Mouse (Mus musculus): ENCODE results near the gene Zfp217. TPM values are rescaled to one million over a fixed set of nuclear protein-coding genes. Genes with fewer than 3 reads are reported as not detected.

Zfp217 gene
- polyA plus RNA-seq, 1 experiment from 2014 or later, result 4.4 TPM

- H3K9ac ChIP-seq (replicated peaks; ENCODE audit: low read length), result peak overlapping the region; percentile 99
- H3K4me1 ChIP-seq (ENCODE audit: insufficient read depth, low read length), result peaks cover 56% of the 10 kb centered on the region
- under 1% methylated on average over 48 of the region's 48 CpGs for whole genome bisulfite sequencing
- no peaks in the 10 kb centered on the region for H3K36me3 ChIP-seq (ENCODE audit: insufficient read depth, low read length)
- H3K4me3 ChIP-seq (ENCODE audit: low read length), result peak overlapping the region; percentile 90
- ATAC-seq (ENCODE audit: low FRiP score, low TSS enrichment), result peak; percentile 54
- no peaks in the 10 kb centered on the region for H3K27me3 ChIP-seq (ENCODE audit: insufficient read depth, low read length)
- peak overlapping the region; percentile 95 for H3K27ac ChIP-seq (ENCODE audit: low read length)
- peak overlapping the region; percentile 70 for H3K4me2 ChIP-seq (replicated peaks; ENCODE audit: low read depth, low read length)
- no peaks in the 10 kb centered on the region for H3K9me3 ChIP-seq (ENCODE audit: low read length)
Observed at GRCm38 (mm10) chr2:170129923-170130779, 17.8 kb downstream of the Zfp217 start.

- Histone ChIP-seq H3K4me3 (ENCODE audit: low read length) (peak overlapping the region; percentile 90), H3K9me3 (ENCODE audit: low read length) (no peaks in the 10 kb centered on the region), H3K4me1 (ENCODE audit: insufficient read depth, low read length) (peaks cover 57% of the 10 kb centered on the region), H3K27me3 (ENCODE audit: insufficient read depth, low read length) (no peaks in the 10 kb centered on the region), H3K9ac (replicated peaks; ENCODE audit: low read length) (peak overlapping the region; percentile 99), H3K4me2 (replicated peaks; ENCODE audit: low read depth, low read length) (peak overlapping the region; percentile 70), H3K36me3 (ENCODE audit: insufficient read depth, low read length) (no peaks in the 10 kb centered on the region), H3K27ac (ENCODE audit: low read length) (peak overlapping the region; percentile 95)
- WGBS, result 14% methylated on average over 5 of the region's 5 CpGs
- ATAC-seq (ENCODE audit: low FRiP score, low TSS enrichment), result no peak
Observed at GRCm38 (mm10) chr2:170129248-170129922, 18.5 kb downstream of the Zfp217 start.

GRCm38 (mm10) chr2:170128461-170129247 lies 19.2 kb downstream of the Zfp217 start:
- H3K4me2 ChIP-seq (replicated peaks; ENCODE audit: low read depth, low read length), result peak overlapping the region; percentile 70
- no peaks in the 10 kb centered on the region for H3K9me3 ChIP-seq (ENCODE audit: low read length)
- no peaks in the 10 kb centered on the region for H3K27me3 ChIP-seq (ENCODE audit: insufficient read depth, low read length)
- peak overlapping the region; percentile 90 for H3K4me3 ChIP-seq (ENCODE audit: low read length)
- WGBS, result 7% methylated on average over 7 of the region's 7 CpGs
- peaks cover 4% of the 10 kb centered on the region; the same call in 1 of the 2 replicates for H3K36me3 ChIP-seq (ENCODE audit: insufficient read depth, low read length)
- peak overlapping the region; percentile 74 for H3K27ac ChIP-seq (ENCODE audit: low read length)
- H3K9ac ChIP-seq (replicated peaks; ENCODE audit: low read length), result peak overlapping the region; percentile 14; the same call in 1 of the 2 replicates
- no peak for ATAC-seq (ENCODE audit: low FRiP score, low TSS enrichment)
- H3K4me1 ChIP-seq (ENCODE audit: insufficient read depth, low read length), result peaks cover 56% of the 10 kb centered on the region

- no peak for ATAC-seq (ENCODE audit: low FRiP score, low TSS enrichment)
- Histone ChIP-seq H3K36me3 (ENCODE audit: insufficient read depth, low read length) (peaks cover 10% of the 10 kb centered on the region; the same call in 1 of the 2 replicates), H3K27me3 (ENCODE audit: insufficient read depth, low read length) (no peaks in the 10 kb centered on the region), H3K9me3 (ENCODE audit: low read length) (no peaks in the 10 kb centered on the region), H3K4me2 (replicated peaks; ENCODE audit: low read depth, low read length) (peak overlapping the region; percentile 70; the same call in 1 of the 2 replicates), H3K9ac (replicated peaks; ENCODE audit: low read length) (0 out of 2 replicates have a peak overlapping the region, but pooled peaks have one; percentile 27), H3K27ac (ENCODE audit: low read length) (peak overlapping the region; percentile 11; the same call in 1 of the 2 replicates), H3K4me1 (ENCODE audit: insufficient read depth, low read length) (peaks cover 51% of the 10 kb centered on the region), H3K4me3 (ENCODE audit: low read length) (no peak overlapping the region)
- WGBS, result 41% methylated on average over 3 of the region's 3 CpGs
Observed at GRCm38 (mm10) chr2:170127523-170127922, 20.4 kb downstream of the Zfp217 start.

GRCm38 (mm10) chr2:170126266-170126665 lies 21.6 kb downstream of the Zfp217 start:
- Histone ChIP-seq H3K4me2 (replicated peaks; ENCODE audit: low read depth, low read length) (no peak overlapping the region), H3K4me3 (ENCODE audit: low read length) (no peak overlapping the region), H3K27me3 (ENCODE audit: insufficient read depth, low read length) (no peaks in the 10 kb centered on the region), H3K36me3 (ENCODE audit: insufficient read depth, low read length) (peaks cover 16% of the 10 kb centered on the region; the same call in 1 of the 2 replicates), H3K9ac (replicated peaks; ENCODE audit: low read length) (no peak overlapping the region), H3K9me3 (ENCODE audit: low read length) (no peaks in the 10 kb centered on the region), H3K4me1 (ENCODE audit: insufficient read depth, low read length) (peaks cover 52% of the 10 kb centered on the region), H3K27ac (ENCODE audit: low read length) (no peak overlapping the region)
- ATAC-seq (ENCODE audit: low FRiP score, low TSS enrichment), result no peak
- whole genome bisulfite sequencing, result 59% methylated on average over 1 of the region's 1 CpGs

GRCm38 (mm10) chr2:170122197-170122596 lies 25.7 kb downstream of the Zfp217 start:
- Histone ChIP-seq H3K27ac (ENCODE audit: low read length) (no peak overlapping the region), H3K36me3 (ENCODE audit: insufficient read depth, low read length) (peaks cover 46% of the 10 kb centered on the region), H3K4me2 (replicated peaks; ENCODE audit: low read depth, low read length) (no peak overlapping the region), H3K4me3 (ENCODE audit: low read length) (no peak overlapping the region), H3K9ac (replicated peaks; ENCODE audit: low read length) (no peak overlapping the region), H3K9me3 (ENCODE audit: low read length) (no peaks in the 10 kb centered on the region), H3K4me1 (ENCODE audit: insufficient read depth, low read length) (peaks cover 27% of the 10 kb centered on the region), H3K27me3 (ENCODE audit: insufficient read depth, low read length) (no peaks in the 10 kb centered on the region)
- WGBS, result 73% methylated on average over 7 of the region's 7 CpGs
- no peak for ATAC-seq (ENCODE audit: low FRiP score, low TSS enrichment)

GRCm38 (mm10) chr2:170120139-170121027 lies 27.5 kb downstream of the Zfp217 start:
- Histone ChIP-seq H3K27ac (ENCODE audit: low read length) (no peak overlapping the region), H3K9ac (replicated peaks; ENCODE audit: low read length) (no peak overlapping the region), H3K9me3 (ENCODE audit: low read length) (no peaks in the 10 kb centered on the region), H3K36me3 (ENCODE audit: insufficient read depth, low read length) (peaks cover 53% of the 10 kb centered on the region), H3K4me1 (ENCODE audit: insufficient read depth, low read length) (peaks cover 14% of the 10 kb centered on the region; the same call in 1 of the 2 replicates), H3K4me3 (ENCODE audit: low read length) (no peak overlapping the region), H3K27me3 (ENCODE audit: insufficient read depth, low read length) (no peaks in the 10 kb centered on the region), H3K4me2 (replicated peaks; ENCODE audit: low read depth, low read length) (no peak overlapping the region)
- ATAC-seq (ENCODE audit: low FRiP score, low TSS enrichment), result no peak
- WGBS, result 84% methylated on average over 19 of the region's 19 CpGs

GRCm38 (mm10) chr2:170116704-170117281 lies 31.1 kb downstream of the Zfp217 start:
- Histone ChIP-seq H3K27me3 (ENCODE audit: insufficient read depth, low read length) (no peaks in the 10 kb centered on the region), H3K4me3 (ENCODE audit: low read length) (no peak overlapping the region), H3K27ac (ENCODE audit: low read length) (no peak overlapping the region), H3K9ac (replicated peaks; ENCODE audit: low read length) (no peak overlapping the region), H3K4me2 (replicated peaks; ENCODE audit: low read depth, low read length) (no peak overlapping the region), H3K36me3 (ENCODE audit: insufficient read depth, low read length) (peaks cover 67% of the 10 kb centered on the region), H3K9me3 (ENCODE audit: low read length) (no peaks in the 10 kb centered on the region), H3K4me1 (ENCODE audit: insufficient read depth, low read length) (0 out of 2 replicates have a peak, but pooled peaks cover 3% of the 10 kb centered on the region)
- ATAC-seq (ENCODE audit: low FRiP score, low TSS enrichment), result peak; percentile 25; the same call in 1 of the 2 replicates
- WGBS, result 51% methylated on average over 4 of the region's 4 CpGs

All from kidney, embryonic 16.5 days (tissue).